Mouse (Mus musculus) hindbrain, embryonic 13.5 days (tissue): Measurements from ENCODE around the gene Fen1. TPM values are rescaled to one million over a fixed set of nuclear protein-coding genes. Genes with fewer than 3 reads are reported as not detected.

Experiments
- microRNA-seq: library from miRNA; unstranded; fragments of <30 nt; microRNA quantifications from one replicate; pipeline ENCODE4, GENCODE M21; 2016
- polyA plus RNA-seq: library from polyadenylated mRNA; unstranded; fragments of >200 nt; fragmentation: Nextera tagmentation; extraction: Ambion mirVana; gene quantifications from 2 replicates; pipeline ENCODE4 v1.2.1, GENCODE M21; 2015

Fen1 gene
- polyA plus RNA-seq, 1 experiment from 2014 or later: 34.9 TPM

Small RNAs within 50 kb of the gene (microRNA-seq; reads per million reads assigned to microRNA genes)
- gene Mir6993: 1.4 reads per million

Other genes starting within 250 kb of the Fen1 start
- gene Fth1, start 223.6 kb downstream of the Fen1 start, polyA plus RNA-seq: 1,535 and 1,618 TPM in 2 replicates
- 1.5 and 1.7 TPM in 2 replicates for gene Best1, start 202.5 kb downstream of the Fen1 start, polyA plus RNA-seq
- 22.6 and 25.1 TPM in 2 replicates for gene Rab3il1, start 202.5 kb downstream of the Fen1 start, polyA plus RNA-seq
- gene Fads3, start 162.6 kb downstream of the Fen1 start, polyA plus RNA-seq: 15.2 and 18.0 TPM in 2 replicates
- 149 and 152 TPM in 2 replicates for gene Fads2, start 102.4 kb downstream of the Fen1 start, polyA plus RNA-seq
- gene Fads1, start 21.3 kb downstream of the Fen1 start, polyA plus RNA-seq: 157 and 159 TPM in 2 replicates
- gene Tmem258, start 155 bp downstream of the Fen1 start, polyA plus RNA-seq: 386 and 403 TPM in 2 replicates
- 0.44 and 0.50 TPM in 2 replicates for gene Myrf, start 36.6 kb upstream of the Fen1 start, polyA plus RNA-seq
- 6.1 and 6.3 TPM in 2 replicates for gene Dagla, start 100.7 kb upstream of the Fen1 start, polyA plus RNA-seq
- gene Syt7, start 184.9 kb upstream of the Fen1 start, polyA plus RNA-seq: 7.9 and 8.4 TPM in 2 replicates